In genomic region chr2:170007426-170007958, GRCm38 (mm10) we compare ENCODE assay signal across 19 mouse cellular contexts.
A peak's percentile ranks its signal among the peaks of the same experiment; 100 is the strongest.
DNase-seq lines count a peak whose midpoint lies in the region; ATAC-seq and TF ChIP-seq lines count a peak whose summit lies in the region.
"Had no signal": no experiment of that assay in that cellular context is flagged by ENCODE, and none has a peak within 500 bp of the region (broad histone marks: within the 10 kb centered on the region; RNA-seq: fewer than 3 reads in every experiment).

No protein-coding gene starts in this region.

- DNase-seq in gastrocnemius, adult 2 months = no peak
- DNase-seq in gastrocnemius, adult 18-20 months (ENCODE audit: low spot score) = no peak
- peak; percentile 33 for DNase-seq in kidney, postnatal 14 days
- DNase-seq in midbrain, embryonic 10.5 days (ENCODE audit: low spot score) = no peak
- DNase-seq in midbrain, embryonic 11.5 days (ENCODE audit: low spot score, missing footprints) = no peak
- DNase-seq in left cerebral cortex, adult 11 months (ENCODE audit: low spot score) = no peak
- DNase-seq in cerebellum, adult 11-12 months = no peak
- DNase-seq: B cell, adult 2 months; cerebellum, adult 11 months; cerebellum, postnatal 14 days; embryo, embryonic 11 days; forebrain, postnatal 0 days; heart, postnatal 10 days; right cerebral cortex, postnatal 25 days had no signal

- no peak for TF ChIP-seq CTCF in gastrocnemius, adult 2 months (IDR thresholded peaks at IDR 0.05)

- H3K27ac ChIP-seq in gastrocnemius, adult 2 months = peak overlapping the region; percentile 49
- no peak overlapping the region for H3K27ac ChIP-seq in kidney, embryonic 16.5 days (ENCODE audit: low read length)
- 0 out of 2 replicates have a peak overlapping the region, but pooled peaks have one; percentile 7 for H3K27ac ChIP-seq in midbrain, embryonic 10.5 days (replicated peaks)
- no peak overlapping the region for H3K27ac ChIP-seq in midbrain, embryonic 11.5 days (ENCODE audit: low read depth, low read length)
- H3K27ac ChIP-seq: heart, embryonic 10.5 days; hindbrain, embryonic 12.5 days; limb, embryonic 13.5 days had no signal

- H3K27me3 ChIP-seq in kidney, embryonic 16.5 days (ENCODE audit: insufficient read depth, low read length) = no peaks in the 10 kb centered on the region
- H3K27me3 ChIP-seq in midbrain, embryonic 10.5 days (ENCODE audit: low read depth, poor library complexity, severe bottlenecking) = no peaks in the 10 kb centered on the region
- H3K27me3 ChIP-seq in midbrain, embryonic 11.5 days (ENCODE audit: control insufficient read depth, insufficient read depth, low read length) = no peaks in the 10 kb centered on the region
- H3K27me3 ChIP-seq: limb, embryonic 13.5 days; stomach, embryonic 15.5 days had no signal

- H3K4me2 ChIP-seq in kidney, embryonic 16.5 days (replicated peaks; ENCODE audit: low read depth, low read length) = no peak overlapping the region
- H3K4me2 ChIP-seq in midbrain, embryonic 11.5 days = no peak overlapping the region
- H3K4me2 ChIP-seq: hindbrain, embryonic 12.5 days; limb, embryonic 13.5 days; stomach, embryonic 15.5 days had no signal

- no peaks in the 10 kb centered on the region for H3K36me3 ChIP-seq in kidney, embryonic 16.5 days (ENCODE audit: insufficient read depth, low read length)
- H3K36me3 ChIP-seq in midbrain, embryonic 10.5 days = no peaks in the 10 kb centered on the region
- no peaks in the 10 kb centered on the region for H3K36me3 ChIP-seq in midbrain, embryonic 11.5 days (ENCODE audit: control insufficient read depth, insufficient read depth, low read length)
- H3K36me3 ChIP-seq: hindbrain, embryonic 12.5 days; limb, embryonic 13.5 days; stomach, embryonic 15.5 days had no signal

- no peak overlapping the region for H3K9ac ChIP-seq in kidney, embryonic 16.5 days (replicated peaks; ENCODE audit: low read length)
- no peak overlapping the region for H3K9ac ChIP-seq in midbrain, embryonic 11.5 days (ENCODE audit: low read length)
- H3K9ac ChIP-seq: forebrain, postnatal 0 days; hindbrain, embryonic 12.5 days; limb, embryonic 13.5 days; stomach, embryonic 15.5 days had no signal

- WGBS in kidney, embryonic 16.5 days = 59% methylated on average over 6 of the region's 6 CpGs
- WGBS in midbrain, embryonic 10.5 days = 72% methylated on average over 6 of the region's 6 CpGs
- 71% methylated on average over 6 of the region's 6 CpGs for WGBS in midbrain, embryonic 11.5 days

- intact Hi-C loops in gastrocnemius, adult 2 months (cut with DNase I) = no loop called here

- ATAC-seq in kidney, embryonic 16.5 days (ENCODE audit: low FRiP score, low TSS enrichment) = no peak
- ATAC-seq in midbrain, embryonic 11.5 days (ENCODE audit: low FRiP score) = no peak
- ATAC-seq: forebrain, postnatal 0 days had no signal

- peaks cover 6% of the 10 kb centered on the region for H3K9me3 ChIP-seq in kidney, embryonic 16.5 days (ENCODE audit: low read length)
- H3K9me3 ChIP-seq in midbrain, embryonic 10.5 days (replicated peaks) = peaks cover 7% of the 10 kb centered on the region; the same call in 1 of the 2 replicates
- H3K9me3 ChIP-seq in midbrain, embryonic 11.5 days (ENCODE audit: control insufficient read depth, low read length) = peaks cover 3% of the 10 kb centered on the region; the same call in 1 of the 2 replicates
- H3K9me3 ChIP-seq: heart, embryonic 10.5 days; stomach, embryonic 15.5 days had no signal

- no peak overlapping the region for H3K4me3 ChIP-seq in gastrocnemius, adult 2 months
- H3K4me3 ChIP-seq in kidney, embryonic 16.5 days (ENCODE audit: low read length) = no peak overlapping the region
- H3K4me3 ChIP-seq in midbrain, embryonic 10.5 days = no peak overlapping the region
- H3K4me3 ChIP-seq in midbrain, embryonic 11.5 days (ENCODE audit: low read depth, low read length) = no peak overlapping the region
- H3K4me3 ChIP-seq: heart, embryonic 10.5 days; hindbrain, embryonic 12.5 days; limb, embryonic 13.5 days; stomach, embryonic 15.5 days had no signal

- peaks cover 20% of the 10 kb centered on the region for H3K4me1 ChIP-seq in kidney, embryonic 16.5 days (ENCODE audit: insufficient read depth, low read length)
- H3K4me1 ChIP-seq in midbrain, embryonic 10.5 days = peaks cover 58% of the 10 kb centered on the region
- H3K4me1 ChIP-seq in midbrain, embryonic 11.5 days (ENCODE audit: control insufficient read depth, insufficient read depth, low read length) = peaks cover 24% of the 10 kb centered on the region

Comparison
In these comparisons a context has a peak if more than half of its experiments do, and no peak if none do; other contexts are left out.
1. H3K27ac ChIP-seq: peak in gastrocnemius, adult 2 months (single experiment) and midbrain, embryonic 10.5 days (single experiment); none in kidney, embryonic 16.5 days (single experiment) and midbrain, embryonic 11.5 days (single experiment).